Mouse (Mus musculus): ENCODE results near the gene Rpl10a. TPM values are rescaled to one million over a fixed set of nuclear protein-coding genes. Genes with fewer than 3 reads are reported as not detected.
A peak's percentile ranks its signal among the peaks of the same experiment; 100 is the strongest.

Gene Rpl10a
- polyA plus RNA-seq, 1 experiment, result 7,093 TPM

- TF ChIP-seq FLI1 (IDR thresholded peaks at IDR 0.05; ENCODE audit: low read length) (no peak), GATA1 (IDR thresholded peaks at IDR 0.05; ENCODE audit: borderline replicate concordance, low read length) (no peak)
- H3K27me3 ChIP-seq (replicated peaks), result peaks cover 93% of the 10 kb centered on the region
- no peaks in the 10 kb centered on the region for H3K9me3 ChIP-seq
- no peaks in the 10 kb centered on the region for H3K36me3 ChIP-seq (replicated peaks; ENCODE audit: low read length)
- H3K4me1 ChIP-seq, result peaks cover 48% of the 10 kb centered on the region
- peak overlapping the region; percentile 50 for H3K4me3 ChIP-seq (replicated peaks)
These were observed 12.8 kb downstream of the Rpl10a start for GRCm38 (mm10) chr17:28341091-28341490.

DNA sequence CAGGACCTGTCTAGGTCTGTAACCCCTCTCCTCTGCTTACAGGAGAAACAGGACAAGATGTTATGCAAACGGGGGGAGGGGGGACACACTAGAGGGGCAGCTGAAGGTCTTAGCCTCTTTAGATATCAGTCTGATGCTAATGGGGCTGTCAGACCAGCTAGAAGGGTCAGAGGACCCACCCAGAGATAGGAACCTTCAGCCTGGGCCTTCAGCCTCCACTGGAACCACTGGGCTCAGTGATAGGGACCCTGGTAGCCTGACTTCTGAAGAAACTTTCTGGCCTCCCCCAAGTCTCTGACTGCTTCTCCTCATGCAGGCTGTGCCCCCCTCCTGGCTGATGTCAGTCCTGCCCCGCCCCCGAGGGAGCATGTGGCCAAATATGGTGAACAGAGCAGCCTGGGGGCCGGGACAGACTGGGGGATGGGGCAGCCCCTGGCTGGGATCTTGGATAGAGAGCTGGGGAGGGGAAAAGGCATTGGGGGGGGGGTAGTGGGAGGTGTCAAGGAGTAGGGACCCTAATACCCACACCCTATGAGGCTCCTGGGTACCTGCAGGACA lies 15.9 kb downstream of the Rpl10a start:
- Histone ChIP-seq H3K4me3 (replicated peaks) (no peak overlapping the region), H3K4me1 (peaks cover 46% of the 10 kb centered on the region), H3K9me3 (no peaks in the 10 kb centered on the region), H3K27me3 (replicated peaks) (peaks cover 96% of the 10 kb centered on the region), H3K36me3 (replicated peaks; ENCODE audit: low read length) (no peaks in the 10 kb centered on the region)
- TF ChIP-seq FLI1 (IDR thresholded peaks at IDR 0.05; ENCODE audit: low read length), result no peak
- no peak for TF ChIP-seq GATA1 (IDR thresholded peaks at IDR 0.05; ENCODE audit: borderline replicate concordance, low read length)

DNA sequence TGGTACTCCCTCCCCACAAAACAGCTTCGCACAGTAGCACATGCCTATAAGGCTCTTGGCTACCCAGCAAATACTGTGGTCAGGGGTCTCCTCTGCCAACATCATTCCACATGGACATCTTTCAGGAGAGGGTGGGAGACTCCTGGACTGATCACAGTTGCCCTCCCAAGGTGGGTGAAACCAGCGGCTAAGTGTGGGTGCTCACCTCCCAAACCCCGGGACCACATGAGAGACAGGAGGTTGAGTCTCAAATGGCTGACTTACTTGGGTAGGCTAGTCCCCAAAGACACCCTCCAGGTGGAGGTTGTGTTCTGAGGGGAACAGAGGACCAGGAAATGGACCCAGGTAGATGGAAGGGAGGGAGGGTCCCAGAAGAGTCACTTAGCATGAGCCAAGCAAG lies 16.4 kb downstream of the Rpl10a start:
- peaks cover 98% of the 10 kb centered on the region for H3K27me3 ChIP-seq (replicated peaks)
- no peaks in the 10 kb centered on the region for H3K9me3 ChIP-seq
- H3K4me1 ChIP-seq, result peaks cover 43% of the 10 kb centered on the region
- no peak overlapping the region for H3K4me3 ChIP-seq (replicated peaks)
- no peaks in the 10 kb centered on the region for H3K36me3 ChIP-seq (replicated peaks; ENCODE audit: low read length)
- no peak for TF ChIP-seq FLI1 (IDR thresholded peaks at IDR 0.05; ENCODE audit: low read length)

DNA sequence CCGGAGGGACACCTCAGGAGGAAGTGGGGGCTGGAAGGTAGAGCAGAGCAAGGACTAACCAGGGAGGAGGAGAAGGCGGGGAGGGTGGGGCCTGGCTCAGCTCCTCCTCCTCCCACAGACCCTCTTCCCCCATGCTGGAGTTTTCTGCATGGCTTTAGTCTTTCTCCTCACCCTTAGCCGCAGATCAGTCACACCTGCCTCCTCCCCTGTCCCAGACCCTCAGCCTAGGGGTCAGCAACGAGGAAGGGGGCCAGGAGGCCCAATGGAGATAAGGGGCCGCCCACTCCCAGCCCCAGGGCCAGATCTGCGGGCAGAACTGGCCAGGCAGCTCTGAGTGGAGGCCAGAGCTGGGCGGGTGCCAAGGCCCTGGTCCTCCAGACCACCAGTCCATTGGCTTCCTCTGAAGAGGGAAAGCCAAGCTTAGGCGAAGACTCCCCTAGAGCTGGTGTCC lies 17.0 kb downstream of the Rpl10a start:
- TF ChIP-seq GATA1 (IDR thresholded peaks at IDR 0.05; ENCODE audit: borderline replicate concordance, low read length) (no peak), FLI1 (IDR thresholded peaks at IDR 0.05; ENCODE audit: low read length) (no peak)
- Histone ChIP-seq H3K4me3 (replicated peaks) (no peak overlapping the region), H3K36me3 (replicated peaks; ENCODE audit: low read length) (no peaks in the 10 kb centered on the region), H3K9me3 (no peaks in the 10 kb centered on the region), H3K4me1 (peaks cover 41% of the 10 kb centered on the region), H3K27me3 (replicated peaks) (peaks cover 98% of the 10 kb centered on the region)

DNA sequence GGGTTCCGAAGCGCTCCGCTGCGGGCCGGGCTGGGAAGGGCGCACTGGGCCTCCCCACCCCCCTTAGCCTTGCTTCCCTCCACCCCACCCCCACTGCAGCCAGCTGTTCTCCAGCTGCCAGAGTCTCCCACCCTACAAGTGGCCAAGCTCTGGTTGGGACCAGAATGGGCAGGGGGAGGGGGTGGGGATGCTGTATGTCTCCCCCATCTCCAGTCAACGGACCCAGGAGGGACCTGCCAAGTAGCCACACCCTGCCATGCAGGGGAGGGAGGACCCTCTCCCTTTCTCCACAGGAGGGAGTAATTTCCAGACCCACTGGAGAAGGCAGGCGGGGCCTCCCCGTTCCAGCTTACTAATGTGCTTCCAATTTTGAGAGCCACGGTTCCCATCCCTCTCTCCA lies 17.6 kb downstream of the Rpl10a start:
- Histone ChIP-seq H3K27me3 (replicated peaks) (peaks cover 97% of the 10 kb centered on the region), H3K4me3 (replicated peaks) (no peak overlapping the region), H3K36me3 (replicated peaks; ENCODE audit: low read length) (no peaks in the 10 kb centered on the region), H3K9me3 (no peaks in the 10 kb centered on the region), H3K4me1 (peaks cover 41% of the 10 kb centered on the region)
- TF ChIP-seq FLI1 (IDR thresholded peaks at IDR 0.05; ENCODE audit: low read length), result no peak
- TF ChIP-seq GATA1 (IDR thresholded peaks at IDR 0.05; ENCODE audit: borderline replicate concordance, low read length), result no peak

DNA sequence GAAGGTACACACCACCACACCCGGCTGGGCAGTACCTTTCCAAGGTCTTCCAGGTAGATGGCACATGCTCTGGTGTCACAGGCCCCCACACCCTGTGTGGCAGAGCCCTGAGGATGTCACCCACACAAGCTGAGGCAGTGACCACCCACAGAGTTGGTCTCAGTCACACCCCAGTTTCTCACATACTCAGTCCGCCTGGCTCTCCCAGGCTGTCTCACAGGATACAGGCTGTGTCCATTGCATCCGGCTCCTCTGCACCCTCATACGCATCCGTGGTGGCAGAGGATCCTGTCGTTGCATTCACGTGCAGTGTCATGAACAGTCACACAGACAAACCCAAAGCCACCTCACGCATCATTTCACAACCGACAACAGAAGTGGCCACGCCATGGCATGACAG lies 19.1 kb downstream of the Rpl10a start:
- H3K9me3 ChIP-seq, result no peaks in the 10 kb centered on the region
- H3K4me3 ChIP-seq (replicated peaks), result peak overlapping the region; percentile 14
- peaks cover 43% of the 10 kb centered on the region for H3K4me1 ChIP-seq
- peaks cover 97% of the 10 kb centered on the region for H3K27me3 ChIP-seq (replicated peaks)
- TF ChIP-seq GATA1 (IDR thresholded peaks at IDR 0.05; ENCODE audit: borderline replicate concordance, low read length) (no peak), FLI1 (IDR thresholded peaks at IDR 0.05; ENCODE audit: low read length) (no peak)
- no peaks in the 10 kb centered on the region for H3K36me3 ChIP-seq (replicated peaks; ENCODE audit: low read length)

DNA sequence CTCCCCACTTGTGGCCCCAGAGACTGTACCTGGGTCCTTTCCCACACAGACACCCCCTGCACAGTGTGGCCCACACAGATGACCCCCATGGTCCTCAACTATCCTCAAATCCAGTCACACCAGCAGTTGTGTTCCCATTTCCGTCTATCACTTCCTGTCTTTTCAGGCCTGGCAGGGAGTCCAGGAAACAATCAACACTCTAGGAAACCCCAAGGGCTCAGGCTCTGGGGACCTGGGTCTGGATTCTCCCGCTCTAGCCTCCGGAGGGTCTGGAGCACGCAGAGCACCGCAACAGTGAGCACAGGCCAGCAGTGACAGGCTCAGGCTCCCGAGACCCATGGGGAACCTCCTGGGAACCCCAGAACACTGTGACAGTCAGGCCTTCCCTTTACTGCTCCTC lies 19.9 kb downstream of the Rpl10a start:
- H3K36me3 ChIP-seq (replicated peaks; ENCODE audit: low read length), result no peaks in the 10 kb centered on the region
- peaks cover 97% of the 10 kb centered on the region for H3K27me3 ChIP-seq (replicated peaks)
- no peak for TF ChIP-seq FLI1 (IDR thresholded peaks at IDR 0.05; ENCODE audit: low read length)
- no peak for TF ChIP-seq GATA1 (IDR thresholded peaks at IDR 0.05; ENCODE audit: borderline replicate concordance, low read length)
- H3K4me3 ChIP-seq (replicated peaks), result no peak overlapping the region
- peaks cover 43% of the 10 kb centered on the region for H3K4me1 ChIP-seq
- H3K9me3 ChIP-seq, result no peaks in the 10 kb centered on the region

- Histone ChIP-seq H3K4me1 (peaks cover 37% of the 10 kb centered on the region), H3K9me3 (peaks cover 6% of the 10 kb centered on the region; the same call in 1 of the 2 replicates)
These were observed 21.1 kb downstream of the Rpl10a start for GRCm38 (mm10) chr17:28349264-28349880.

GRCm38 (mm10) chr17:28349901-28350465 lies 21.7 kb downstream of the Rpl10a start:
- no peak for TF ChIP-seq FLI1 (IDR thresholded peaks at IDR 0.05; ENCODE audit: low read length)
- TF ChIP-seq GATA1 (IDR thresholded peaks at IDR 0.05; ENCODE audit: borderline replicate concordance, low read length), result no peak
- Histone ChIP-seq H3K4me1 (peaks cover 36% of the 10 kb centered on the region), H3K4me3 (replicated peaks) (peak overlapping the region; percentile 91), H3K9me3 (peaks cover 6% of the 10 kb centered on the region; the same call in 1 of the 2 replicates), H3K36me3 (replicated peaks; ENCODE audit: low read length) (no peaks in the 10 kb centered on the region), H3K27me3 (replicated peaks) (peaks cover 96% of the 10 kb centered on the region)

More at GRCm38 (mm10) chr17:28349264-28349880, 21.1 kb downstream of the Rpl10a start:
- Histone ChIP-seq H3K27me3 (replicated peaks) (peaks cover 97% of the 10 kb centered on the region), H3K4me3 (replicated peaks) (no peak overlapping the region), H3K36me3 (replicated peaks; ENCODE audit: low read length) (no peaks in the 10 kb centered on the region)
- TF ChIP-seq FLI1 (IDR thresholded peaks at IDR 0.05; ENCODE audit: low read length), result no peak
- no peak for TF ChIP-seq GATA1 (IDR thresholded peaks at IDR 0.05; ENCODE audit: borderline replicate concordance, low read length)

Measured in megakaryocyte, embryonic 14.5 days (primary cell).